Mouse (Mus musculus) gastrocnemius, postnatal 14 days (tissue): ENCODE measurements around the gene Clec2i. TPM values are rescaled to one million over a fixed set of nuclear protein-coding genes. Genes with fewer than 3 reads are reported as not detected.
A peak's percentile ranks its signal among the peaks of the same experiment; 100 is the strongest.
"Not testable (repeated sequence)": the region's sequence is repeated elsewhere in the genome, so short reads cannot be mapped to it uniquely, and the experiment has no call there.

Experiments used
- DNase-seq: peaks from one replicate; pipeline ENCODE4 v3.0.0; 2021; ENCODE audit warnings: mixed read lengths
- intact Hi-C: fragments of 180-260 bp; cut with DNase I; formaldehyde crosslinking; loops from one replicate; pipeline ENCODE4 v1.15.1; 2025; ENCODE audit warnings: low total_unique reads
- total RNA-seq, 2 experiments: library from RNA; stranded (reverse); gene quantifications; 2 replicates each; pipeline ENCODE4 v1.2.3; 2021

The Clec2i gene
- total RNA-seq, 2 experiments from 2014 or later, result not detected

DNA sequence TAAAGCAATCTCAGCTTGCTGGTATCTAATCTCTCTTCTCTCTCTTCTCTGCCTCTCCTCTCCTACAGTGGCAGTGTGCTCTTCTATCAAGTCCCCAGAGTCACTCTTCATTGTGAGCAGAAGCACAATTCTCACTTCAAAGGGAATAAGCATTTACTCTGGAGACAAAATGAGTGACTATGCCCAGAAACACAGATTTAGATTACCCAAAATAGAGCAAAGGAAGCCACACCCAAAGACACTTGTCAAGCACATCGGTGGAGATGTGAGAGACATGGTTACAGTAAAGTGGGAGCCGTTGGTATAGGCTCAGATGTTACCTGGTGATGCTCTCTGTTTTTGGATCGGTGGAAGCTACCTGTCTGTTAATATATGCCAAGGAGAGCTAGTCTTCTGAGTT, 34.6 kb upstream of the Clec2i start:
- no peak for DNase-seq

DNA sequence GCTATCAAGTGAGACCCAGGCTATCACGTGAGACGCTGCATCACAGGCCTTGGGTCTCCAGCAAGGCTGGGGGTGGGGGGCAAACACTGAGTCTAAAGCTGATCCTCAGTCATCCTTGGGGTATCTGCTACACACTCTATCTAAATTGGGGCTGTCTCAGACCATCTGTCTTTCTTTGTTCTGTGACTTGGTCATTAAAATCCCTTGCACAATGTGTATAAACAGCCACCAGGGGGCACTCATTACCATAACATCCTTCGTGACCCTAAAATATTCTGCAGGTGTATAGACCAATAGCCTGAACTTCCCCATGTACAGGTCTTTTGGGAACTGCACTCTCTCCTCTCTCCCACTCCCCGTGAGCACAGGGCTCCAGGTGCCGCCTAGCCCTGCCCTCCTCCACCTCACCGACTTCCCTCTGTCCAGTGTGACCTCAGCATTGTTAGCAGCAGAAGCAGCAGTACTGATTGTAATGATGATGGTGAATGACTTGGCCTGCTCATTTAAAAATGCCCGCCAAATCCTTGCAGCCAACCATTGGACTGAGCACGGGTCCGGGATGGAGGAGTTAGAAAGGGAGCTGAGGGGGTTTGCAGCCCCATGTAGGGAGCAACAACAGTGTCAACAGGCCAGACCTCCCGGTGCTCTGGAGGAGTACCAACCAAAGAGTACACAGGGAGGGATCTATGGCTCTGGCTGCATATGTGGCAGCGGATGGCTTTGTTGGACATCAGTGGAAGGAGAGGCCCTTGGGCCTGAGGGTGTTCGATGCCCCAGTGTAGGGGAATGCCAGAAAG, 33.2 kb upstream of the Clec2i start:
- peak; percentile 31 for DNase-seq
- intact Hi-C loops, result loop anchor here (5.0 to 10.0 kb wide), 3 partner anchors 213 to 511 kb away; no protein-coding TSS in a partner anchor

More for the DNA sequence above, 34.6 kb upstream of the Clec2i start:
- intact Hi-C loops, result loop anchor here (5.0 to 10.0 kb wide), 3 partner anchors 215 to 512 kb away; no protein-coding TSS in a partner anchor

DNA sequence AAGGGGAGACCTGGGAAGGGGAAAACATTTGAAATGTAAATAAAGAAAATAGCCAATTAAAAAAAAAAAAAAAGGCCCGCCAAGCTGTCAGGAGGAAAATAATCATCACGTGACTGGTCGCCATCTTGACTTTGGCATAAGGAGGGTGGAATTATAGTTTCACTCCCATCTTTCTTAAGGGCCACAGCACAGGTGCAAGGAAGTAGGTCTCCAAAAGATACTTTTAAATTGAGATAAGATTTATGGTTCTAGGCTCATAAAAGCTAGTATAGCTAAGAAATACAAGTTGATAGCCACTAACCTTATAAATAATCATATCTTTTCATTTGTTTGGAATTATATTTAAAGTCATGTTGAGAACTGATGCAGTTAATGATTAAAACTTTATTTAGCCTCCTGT, 32.5 kb upstream of the Clec2i start:
- no peak for DNase-seq
- intact Hi-C loops, result loop anchor here (5.0 to 10.0 kb wide), 3 partner anchors 212 to 510 kb away; no protein-coding TSS in a partner anchor

DNA sequence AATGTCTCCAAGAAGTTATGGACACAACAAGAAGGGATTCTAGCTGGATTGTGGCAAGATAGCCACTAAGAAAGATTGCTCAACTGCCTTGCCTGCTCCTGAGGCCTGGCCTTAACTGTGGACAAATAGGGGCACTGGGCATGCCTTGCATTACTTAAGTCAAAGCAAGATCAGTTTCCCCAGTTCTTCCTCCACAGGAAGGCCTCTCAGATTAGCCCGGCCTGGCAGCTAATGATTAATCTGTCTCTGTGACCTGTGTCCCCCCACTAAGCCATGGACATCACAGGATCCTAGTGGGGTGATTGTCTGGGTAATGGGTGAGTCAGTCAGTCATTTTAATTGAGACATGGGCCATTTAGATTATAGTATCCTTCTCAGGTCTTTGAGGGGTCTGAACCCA, 31.9 kb upstream of the Clec2i start:
- intact Hi-C loops, result loop anchor here (10.0 kb wide), 1 partner anchor 509 kb away; no protein-coding TSS in a partner anchor
- no peak for DNase-seq

DNA sequence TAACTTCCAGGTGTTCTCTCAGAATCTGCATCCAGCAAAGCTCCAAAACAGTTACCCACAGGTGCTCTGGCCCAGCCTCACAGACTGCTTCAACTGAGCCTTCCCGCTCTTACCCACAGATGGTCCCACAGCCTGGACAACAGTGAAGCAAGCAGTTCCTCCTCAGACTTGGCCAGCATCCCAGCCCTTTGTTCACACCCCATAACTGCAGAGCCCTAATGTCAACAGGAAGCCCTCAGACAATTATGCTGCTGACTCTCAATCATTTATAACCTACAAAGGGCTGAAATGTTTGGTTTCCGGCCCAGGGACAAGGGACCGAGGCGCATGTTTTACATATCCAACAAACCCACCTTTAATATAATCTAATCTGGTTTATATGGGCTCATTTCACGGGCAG, 31.1 kb upstream of the Clec2i start:
- intact Hi-C loops, result loop anchor here (10.0 kb wide), 1 partner anchor 509 kb away; no protein-coding TSS in a partner anchor
- DNase-seq, result peak; percentile 69

DNA sequence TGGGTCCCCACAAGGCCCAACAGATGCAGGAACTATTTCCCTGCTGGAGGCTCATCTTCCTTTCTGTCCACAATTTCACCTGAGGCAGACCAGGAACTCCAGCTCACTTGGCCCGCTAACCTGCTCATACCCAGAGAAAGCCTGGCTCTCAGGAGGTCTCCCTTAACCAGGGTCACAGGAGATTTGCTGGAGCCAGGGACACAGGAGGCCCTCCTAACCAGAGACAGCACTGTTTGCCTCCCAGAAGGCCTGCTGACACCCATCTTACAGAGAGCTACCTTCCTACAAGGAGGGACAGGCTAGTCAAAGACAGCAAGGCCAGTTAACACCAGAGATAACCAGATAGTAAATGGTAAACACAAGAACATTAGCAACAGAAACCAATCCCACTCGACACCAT, 29.4 kb upstream of the Clec2i start:
- intact Hi-C loops, result loop anchor here (10.0 kb wide), 1 partner anchor 507 kb away; no protein-coding TSS in a partner anchor
- DNase-seq, result no peak

DNA sequence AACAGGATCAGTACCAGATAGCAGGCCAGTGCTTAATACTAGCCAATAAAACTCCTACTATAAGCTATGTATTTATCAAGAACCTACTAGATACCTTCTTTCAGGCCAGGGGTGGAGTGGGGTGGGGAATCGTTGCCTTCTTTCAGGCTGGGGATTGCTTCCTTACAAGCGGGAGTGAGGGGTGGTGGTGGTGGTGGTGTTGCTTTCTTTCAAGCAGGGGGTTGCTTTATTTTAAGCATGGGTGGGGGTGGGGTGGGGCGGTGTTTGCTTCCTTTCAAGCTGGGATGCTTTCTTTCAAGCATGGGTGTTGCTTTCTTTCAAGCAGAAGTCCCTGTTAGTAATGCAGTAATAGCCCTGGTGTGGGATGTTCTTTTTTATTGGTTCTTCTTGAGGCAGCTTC, 18.5 kb upstream of the Clec2i start:
- DNase-seq, result no peak
- intact Hi-C loops, result no loop called here

DNA sequence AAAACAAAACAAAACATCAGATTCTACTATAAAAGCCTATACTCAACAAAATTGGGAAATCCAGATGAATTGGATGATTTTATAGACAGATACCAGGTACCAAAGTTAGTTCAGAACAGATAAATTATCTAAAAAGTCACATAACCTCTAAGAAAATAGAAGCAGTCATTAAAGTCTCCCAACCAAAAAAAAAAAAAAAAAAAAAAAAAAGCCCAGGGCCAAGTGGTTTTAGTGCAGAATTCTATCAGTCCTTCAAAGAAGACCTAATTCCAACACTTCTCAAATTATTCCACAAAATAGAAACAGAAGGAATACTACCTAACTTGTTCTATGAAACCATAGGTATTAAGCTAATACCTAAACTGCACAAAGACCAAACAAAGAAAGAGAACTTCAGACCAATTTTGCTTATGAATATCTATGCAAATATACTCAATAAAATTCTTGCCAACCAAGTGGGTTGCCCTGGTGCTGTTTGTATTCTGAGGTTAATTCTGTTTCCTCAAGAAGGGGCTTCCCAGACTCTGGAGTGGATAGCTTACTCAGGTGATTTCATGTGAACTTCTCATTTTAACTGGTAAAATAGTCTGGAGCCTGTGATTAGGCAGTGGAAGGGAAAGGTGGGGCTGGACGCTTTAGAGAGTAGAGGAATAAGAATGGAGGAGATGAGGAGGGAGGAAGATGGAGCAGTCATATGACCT, 15.3 kb upstream of the Clec2i start:
- intact Hi-C loops, result no loop called here
- DNase-seq, result no peak

DNA sequence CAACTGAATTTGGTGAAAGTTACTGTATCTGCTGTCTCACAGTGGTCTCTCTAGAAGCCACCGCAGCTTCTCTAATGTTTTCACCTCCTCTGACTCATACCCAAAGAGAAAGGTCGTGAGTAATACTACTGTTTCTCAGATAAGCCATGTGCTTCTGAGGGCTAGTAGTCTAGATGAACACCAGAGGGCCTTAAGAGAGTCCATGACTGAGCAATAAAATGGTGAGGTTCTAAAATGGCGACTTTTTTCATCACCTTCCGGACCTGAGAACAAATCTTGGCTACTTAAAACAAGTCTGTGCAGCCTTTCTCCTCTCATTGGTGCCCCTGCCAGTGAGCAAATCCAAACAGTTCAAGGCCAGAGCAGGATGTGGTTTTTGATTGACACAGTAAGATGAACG, 1.4 kb downstream of the Clec2i start:
- no peak for DNase-seq
- intact Hi-C loops, result no loop called here

DNA sequence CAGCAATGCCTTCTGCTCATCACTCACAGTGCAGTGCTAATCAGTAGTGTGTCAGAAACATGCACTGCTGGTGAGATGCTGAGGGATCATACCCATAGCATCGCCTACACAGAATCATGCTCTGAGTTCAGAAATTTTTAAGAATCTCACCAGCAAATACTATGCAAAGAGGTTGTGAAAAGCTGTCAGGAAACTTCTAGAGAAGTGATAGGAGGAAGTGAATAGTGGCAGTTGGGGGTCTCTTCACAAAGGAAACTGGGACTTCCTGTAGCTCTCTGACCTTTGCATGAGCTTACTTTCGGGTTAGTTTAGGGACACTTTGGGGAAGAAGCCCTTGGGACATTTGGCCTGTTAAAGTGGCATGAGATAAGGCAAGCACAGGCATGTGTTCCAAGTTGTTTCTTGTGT, 3.6 kb downstream of the Clec2i start, which contains the start of gene BC035044:
BC035044 (minus strand) TSS at position 179 of the 408 bp plus-strand sequence.
- no peak for DNase-seq
- intact Hi-C loops, result no loop called here

DNA sequence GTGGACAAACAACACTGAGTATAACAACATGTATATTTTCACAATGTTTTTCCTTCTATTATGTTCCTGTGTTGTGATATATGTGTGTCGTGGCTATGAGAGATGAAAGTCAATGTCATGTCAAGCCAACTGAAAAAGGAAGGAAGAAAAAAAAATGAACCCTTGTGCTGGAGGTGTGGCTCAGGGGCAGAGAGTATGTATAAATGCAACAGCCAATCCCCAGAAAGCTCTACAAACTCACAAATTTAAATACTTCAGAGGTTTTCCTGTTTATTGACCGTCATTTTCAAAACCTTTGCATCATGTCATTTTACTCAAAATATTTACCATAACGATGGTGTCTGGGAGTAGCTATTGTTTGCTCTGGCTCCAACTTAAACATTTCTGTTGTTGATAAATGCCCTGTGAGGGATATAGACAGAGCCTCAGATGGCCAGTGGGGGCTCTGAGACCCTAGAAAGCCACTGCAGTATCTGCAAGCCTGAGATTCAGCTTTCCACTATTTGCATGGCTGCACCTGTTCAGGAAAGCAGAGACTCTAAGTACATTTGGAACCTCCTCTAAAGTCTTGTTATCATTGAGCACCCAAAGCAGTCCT, 8.1 kb downstream of the Clec2i start:
- no peak for DNase-seq
- intact Hi-C loops, result no loop called here

DNA sequence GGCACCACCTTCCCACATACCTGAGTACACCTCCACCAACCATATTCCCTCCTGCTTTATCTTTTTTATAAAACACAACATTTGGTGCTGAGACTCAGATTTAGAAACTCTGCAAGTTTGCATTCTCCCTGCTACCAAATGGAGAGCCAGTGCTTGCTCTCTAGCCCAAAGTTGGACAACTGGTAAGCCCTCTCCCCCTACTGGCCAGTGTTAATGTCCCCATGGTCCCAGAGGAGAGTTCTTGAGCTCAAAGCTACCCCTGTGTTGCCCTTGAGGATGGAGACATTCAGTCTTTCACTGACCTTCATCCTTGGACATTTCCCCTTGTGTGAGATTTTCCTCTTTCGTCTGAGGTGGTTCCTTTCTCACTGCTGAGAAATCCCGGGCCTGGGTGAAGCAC, 12.7 kb downstream of the Clec2i start:
- intact Hi-C loops, result no loop called here
- no peak for DNase-seq

DNA sequence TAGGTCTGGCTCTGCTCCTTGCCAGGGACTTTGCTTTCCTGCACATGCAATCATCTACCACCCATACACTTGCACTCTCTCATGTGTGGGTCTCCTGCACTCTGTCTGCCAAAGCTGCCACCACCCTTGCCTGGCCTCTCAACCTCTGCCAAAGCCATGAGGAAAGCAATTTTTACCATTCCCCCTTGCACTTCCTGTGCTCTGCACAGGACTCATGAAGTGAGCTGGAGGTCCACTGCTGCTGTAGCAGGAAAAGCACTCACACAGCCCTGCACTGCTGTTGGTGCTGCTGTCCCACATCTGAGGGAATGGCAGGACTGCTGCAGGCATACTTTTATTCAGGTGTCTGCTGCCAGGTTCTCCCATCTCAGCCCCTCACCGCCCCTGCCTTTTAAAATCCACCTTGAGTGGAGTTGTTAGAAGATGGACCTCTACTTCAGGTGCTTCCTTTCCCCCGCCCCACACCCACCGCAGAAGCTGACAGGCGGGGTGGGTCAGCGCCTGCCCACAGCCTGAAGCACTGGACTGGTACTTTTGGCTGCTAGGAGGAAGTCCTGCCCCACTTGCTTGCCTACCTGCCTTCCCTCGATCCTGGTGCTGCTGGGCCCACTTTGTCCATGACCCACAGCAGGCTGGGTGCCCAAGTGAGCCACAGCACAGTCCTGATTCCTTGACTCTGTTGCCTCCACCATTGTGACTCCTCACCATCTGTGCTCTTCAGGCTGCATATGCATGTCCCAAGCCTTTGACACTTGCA, 13.6 kb downstream of the Clec2i start:
- intact Hi-C loops, DNase-seq: not testable (repeated sequence)

DNA sequence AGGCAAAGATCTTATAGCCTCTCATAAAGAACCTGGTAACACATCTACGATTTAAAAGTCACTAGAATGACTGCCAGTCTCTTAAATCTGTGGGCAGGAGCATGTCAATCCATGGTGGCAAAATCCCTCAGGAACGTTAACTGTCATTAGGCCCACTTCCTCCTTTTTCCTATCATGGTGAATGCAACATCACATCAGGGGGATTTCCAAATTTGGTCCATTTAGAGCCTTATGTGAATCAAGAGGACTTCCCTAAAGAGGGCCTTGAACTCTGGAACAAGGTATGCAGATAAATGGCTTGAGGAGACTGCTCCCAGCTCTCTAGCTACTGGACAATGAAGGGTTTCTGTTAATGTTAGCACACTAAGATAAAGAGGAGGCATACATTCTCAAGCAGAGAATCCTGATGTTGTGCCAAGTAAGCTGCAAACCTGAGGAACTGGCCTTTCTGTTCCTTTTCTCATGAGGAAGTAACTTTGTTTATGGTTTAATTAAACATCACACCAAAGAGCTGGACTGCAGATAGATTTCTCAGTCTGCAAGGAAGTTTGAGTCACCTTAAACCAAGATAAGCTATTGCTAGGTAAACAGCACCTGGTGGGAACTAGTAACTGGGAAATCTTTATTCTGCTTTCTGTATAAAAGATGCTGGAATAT, 26.3 kb downstream of the Clec2i start:
- DNase-seq, result no peak
- intact Hi-C loops, result no loop called here

DNA sequence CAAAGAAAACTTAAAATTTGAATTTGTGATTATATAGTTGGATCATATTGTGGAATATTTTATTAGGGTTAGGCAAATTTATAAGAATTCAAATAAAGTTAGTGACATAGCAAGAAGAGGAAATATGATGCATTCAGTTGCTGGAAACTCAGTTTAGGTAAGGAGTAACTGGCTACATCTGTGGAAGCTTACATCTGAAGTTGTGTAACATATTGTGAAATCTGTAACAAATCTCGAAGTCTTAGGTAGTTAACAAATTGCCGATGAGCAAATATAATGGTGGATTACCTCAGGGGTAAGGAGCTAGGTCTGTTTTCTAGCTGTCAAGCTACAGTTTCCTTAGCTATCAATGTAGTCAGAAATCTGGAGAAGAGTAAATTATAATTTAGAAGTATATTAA, 29.9 kb downstream of the Clec2i start:
- DNase-seq, result no peak
- intact Hi-C loops, result no loop called here

DNA sequence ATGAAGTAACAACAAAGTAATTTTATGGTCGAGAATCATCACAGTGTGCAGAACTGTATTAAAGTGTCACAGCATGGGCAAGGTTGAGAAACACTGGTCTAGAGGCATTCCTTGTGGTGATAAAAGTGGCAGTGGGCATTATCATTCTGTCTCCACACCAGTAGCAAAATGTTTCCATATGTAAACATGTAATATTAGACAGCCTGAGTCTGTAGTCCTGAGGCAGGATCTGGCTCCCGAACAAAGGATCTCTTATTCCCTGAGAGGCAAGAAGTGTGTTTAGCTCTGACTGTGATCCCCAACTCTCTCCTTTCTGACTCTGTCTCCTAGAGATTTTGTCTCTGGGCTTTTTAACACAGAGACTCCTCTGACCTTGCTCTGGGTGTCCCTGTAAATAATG, 45.7 kb downstream of the Clec2i start:
- no peak for DNase-seq
- intact Hi-C loops, result no loop called here

DNA sequence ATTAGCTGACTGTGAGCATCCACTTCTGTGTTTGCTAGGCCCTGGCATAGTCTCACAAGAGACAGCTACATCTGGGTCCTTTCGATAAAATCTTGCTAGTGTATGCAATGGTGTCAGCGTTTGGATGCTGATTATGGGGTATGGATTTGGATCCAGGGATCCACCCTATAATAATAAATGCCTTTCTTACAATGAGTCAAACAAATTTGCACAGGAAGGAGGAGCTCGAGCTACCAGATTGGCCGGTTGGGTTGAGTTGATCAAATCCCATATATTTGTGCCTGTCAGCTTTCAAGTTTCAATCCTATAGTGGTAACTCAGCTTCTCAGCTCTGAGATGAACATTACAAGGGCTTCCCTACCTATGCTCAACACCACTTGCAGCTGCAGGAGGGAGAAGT, 46.7 kb downstream of the Clec2i start, which contains the start of gene Clec2g:
Clec2g (plus strand) TSS at position 301 of the 400 bp plus-strand sequence.
- DNase-seq, intact Hi-C loops: not testable (repeated sequence)

DNA sequence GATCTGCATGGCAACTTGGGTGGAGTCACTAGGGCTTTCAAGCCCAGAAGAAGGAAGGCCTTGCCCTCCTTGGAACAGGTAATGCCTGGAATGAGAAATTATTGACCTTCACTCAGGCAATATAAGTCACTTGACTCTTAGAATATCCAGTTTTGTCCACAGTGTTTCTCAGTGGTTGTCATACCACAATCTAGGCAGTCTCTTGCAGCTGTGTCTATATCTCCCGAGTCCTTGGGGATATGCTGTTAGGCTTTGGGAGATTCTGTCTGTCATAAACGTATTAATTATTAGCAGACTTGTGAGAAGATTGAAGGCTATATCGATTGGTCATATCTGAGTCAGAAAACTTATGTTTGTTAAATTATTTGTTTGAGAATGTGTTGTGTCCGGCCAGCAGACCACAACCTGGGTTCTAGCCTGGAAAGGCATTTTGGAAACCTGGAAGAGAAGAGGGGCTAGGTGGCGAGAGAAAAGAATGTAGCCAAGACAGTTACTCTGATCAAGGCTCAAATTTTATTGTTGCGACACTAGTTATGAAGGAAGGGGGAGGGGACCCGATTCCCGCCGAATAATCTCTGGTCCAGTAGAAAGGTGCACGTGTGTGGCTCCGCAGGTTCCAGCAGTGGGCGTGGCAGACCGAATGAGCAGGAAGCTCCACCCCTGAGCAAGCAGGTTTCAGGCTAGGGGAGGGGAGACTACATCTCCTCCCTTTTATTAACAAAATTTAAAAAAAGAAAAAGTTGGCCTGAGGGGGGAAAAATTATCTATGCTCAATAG, 48.7 kb downstream of the Clec2i start:
- DNase-seq, intact Hi-C loops: not testable (repeated sequence)
